Mouse (Mus musculus) midbrain, embryonic 16.5 days (tissue): Measurements from ENCODE around the gene Slc48a1. TPM values are rescaled to one million over a fixed set of nuclear protein-coding genes. Genes with fewer than 3 reads are reported as not detected.
A peak's percentile ranks its signal among the peaks of the same experiment; 100 is the strongest.

Source experiments
- ATAC-seq: fragments of 200-750 bp; cut with Nextera tagmentation; 2 replicates; pipeline ENCODE4 v1.8.0; 2017; ENCODE audit warnings: moderate TSS enrichment
- H3K27ac ChIP-seq: fragments of 300-500 bp; sonication (generic); 2 replicates; pipeline ENCODE4 v1.5.1; 2014; ENCODE audit warnings: mild to moderate bottlenecking, low read length, mixed read lengths
- H3K27me3 ChIP-seq: fragments of 300-500 bp; sonication (generic); 2 replicates; pipeline ENCODE4 v1.6.1; 2014; ENCODE audit warnings: low read depth, low read length, mixed read lengths; ENCODE audit not compliant: control insufficient read depth, insufficient read depth
- H3K36me3 ChIP-seq: fragments of 300-500 bp; sonication (generic); 2 replicates; pipeline ENCODE4 v1.6.1; 2014; ENCODE audit warnings: mild to moderate bottlenecking, low read length, moderate library complexity, mixed read lengths; ENCODE audit not compliant: control insufficient read depth, insufficient read depth
- H3K4me1 ChIP-seq: fragments of 300-500 bp; sonication (generic); 2 replicates; pipeline ENCODE4 v1.6.1; 2014; ENCODE audit warnings: mild to moderate bottlenecking, low read length, mixed read lengths; ENCODE audit not compliant: control insufficient read depth, insufficient read depth
- H3K4me2 ChIP-seq: fragments of 300-500 bp; sonication (generic); 2 replicates; pipeline ENCODE4 v1.6.1; 2014; ENCODE audit warnings: mild to moderate bottlenecking, low read length, mixed read lengths
- H3K4me3 ChIP-seq: fragments of 300-500 bp; sonication (generic); 2 replicates; pipeline ENCODE4 v1.5.1; 2014; ENCODE audit warnings: low read depth, mild to moderate bottlenecking, low read length, moderate library complexity, mixed read lengths
- H3K9ac ChIP-seq: fragments of 300-500 bp; sonication (generic); 2 replicates; pipeline ENCODE4 v1.6.1; 2014; ENCODE audit warnings: low read depth, low read length, mixed read lengths
- H3K9me3 ChIP-seq: fragments of 300-500 bp; sonication (generic); replicated peaks from 2 replicates; pipeline ENCODE4 v1.6.1; 2014; ENCODE audit warnings: mild to moderate bottlenecking, low read length, mixed read lengths; ENCODE audit not compliant: control insufficient read depth, poor library complexity, severe bottlenecking
- whole genome bisulfite sequencing: fragments of 180-500 bp; shearing (Covaris S2); extraction: QIAGEN DNeasy Blood & Tissue Kit; methylation state at CpG from one replicate; pipeline ENCODE4 v1.1.7; 2014; 5-methylcytosine and 5-hydroxymethylcytosine counted together
- polyA plus RNA-seq: library from polyadenylated mRNA; unstranded; fragments of >200 nt; fragmentation: Nextera tagmentation; extraction: Ambion mirVana; gene quantifications from 2 replicates; pipeline ENCODE4 v1.2.1, GENCODE M21; 2015

Slc48a1 gene
- polyA plus RNA-seq, 1 experiment from 2014 or later = 100 TPM

GRCm38 (mm10) chr15:97760952-97761351, 17.4 kb upstream of the Slc48a1 start:
- no peak overlapping the region for H3K4me2 ChIP-seq
- no peak overlapping the region for H3K4me3 ChIP-seq
- ATAC-seq = no peak
- no peak overlapping the region for H3K27ac ChIP-seq
- peaks cover 2% of the 10 kb centered on the region for H3K27me3 ChIP-seq
- WGBS = 59% methylated on average over 5 of the region's 5 CpGs
- no peaks in the 10 kb centered on the region for H3K9me3 ChIP-seq
- peaks cover 8% of the 10 kb centered on the region for H3K36me3 ChIP-seq
- peaks cover 5% of the 10 kb centered on the region; the same call in 1 of the 2 replicates for H3K4me1 ChIP-seq
- H3K9ac ChIP-seq = no peak overlapping the region

GRCm38 (mm10) chr15:97761438-97761837, 16.9 kb upstream of the Slc48a1 start:
- ATAC-seq = no peak
- no peaks in the 10 kb centered on the region for H3K9me3 ChIP-seq
- peaks cover 8% of the 10 kb centered on the region for H3K36me3 ChIP-seq
- no peak overlapping the region for H3K27ac ChIP-seq
- H3K9ac ChIP-seq = no peak overlapping the region
- H3K4me3 ChIP-seq = no peak overlapping the region
- H3K4me1 ChIP-seq = peaks cover 10% of the 10 kb centered on the region; the same call in 1 of the 2 replicates
- H3K27me3 ChIP-seq = peaks cover 2% of the 10 kb centered on the region
- no peak overlapping the region for H3K4me2 ChIP-seq
- WGBS = 43% methylated on average over 13 of the region's 13 CpGs

GRCm38 (mm10) chr15:97762733-97763132, 15.6 kb upstream of the Slc48a1 start:
- peaks cover 2% of the 10 kb centered on the region for H3K27me3 ChIP-seq
- WGBS = 62% methylated on average over 9 of the region's 9 CpGs

GRCm38 (mm10) chr15:97763256-97764049, 14.9 kb upstream of the Slc48a1 start:
- Histone ChIP-seq H3K9ac (no peak overlapping the region), H3K4me2 (no peak overlapping the region), H3K9me3 (no peaks in the 10 kb centered on the region), H3K36me3 (peaks cover 8% of the 10 kb centered on the region), H3K27me3 (peaks cover 2% of the 10 kb centered on the region), H3K4me3 (no peak overlapping the region), H3K4me1 (peaks cover 27% of the 10 kb centered on the region), H3K27ac (no peak overlapping the region)
- ATAC-seq = no peak
- WGBS = 67% methylated on average over 9 of the region's 9 CpGs

More at GRCm38 (mm10) chr15:97762733-97763132, 15.6 kb upstream of the Slc48a1 start:
- ATAC-seq = no peak
- Histone ChIP-seq H3K4me1 (peaks cover 21% of the 10 kb centered on the region), H3K4me3 (no peak overlapping the region), H3K27ac (no peak overlapping the region), H3K36me3 (peaks cover 8% of the 10 kb centered on the region), H3K9me3 (no peaks in the 10 kb centered on the region), H3K4me2 (no peak overlapping the region), H3K9ac (no peak overlapping the region)

GRCm38 (mm10) chr15:97764532-97764931, 13.8 kb upstream of the Slc48a1 start:
- Histone ChIP-seq H3K36me3 (peaks cover 5% of the 10 kb centered on the region), H3K4me2 (no peak overlapping the region; the same call in 1 of the 2 replicates), H3K4me1 (peaks cover 32% of the 10 kb centered on the region), H3K9me3 (no peaks in the 10 kb centered on the region), H3K27me3 (peaks cover 2% of the 10 kb centered on the region), H3K27ac (no peak overlapping the region), H3K9ac (no peak overlapping the region), H3K4me3 (no peak overlapping the region)
- WGBS = 78% methylated on average over 2 of the region's 2 CpGs
- no peak for ATAC-seq

- Histone ChIP-seq H3K9ac (peak overlapping the region; percentile 10; the same call in 1 of the 2 replicates), H3K4me3 (peak overlapping the region; percentile 23), H3K4me2 (peak overlapping the region; percentile 98)
Observed at GRCm38 (mm10) chr15:97765090-97765794, 13.1 kb upstream of the Slc48a1 start.

GRCm38 (mm10) chr15:97766194-97766593, 12.1 kb upstream of the Slc48a1 start:
- Histone ChIP-seq H3K9ac (peak overlapping the region; percentile 67), H3K27ac (peak overlapping the region; percentile 68), H3K4me1 (peaks cover 32% of the 10 kb centered on the region), H3K4me2 (peak overlapping the region; percentile 98), H3K4me3 (peak overlapping the region; percentile 51), H3K9me3 (no peaks in the 10 kb centered on the region), H3K27me3 (peaks cover 5% of the 10 kb centered on the region), H3K36me3 (no peaks in the 10 kb centered on the region)
- WGBS = 4% methylated on average over 8 of the region's 8 CpGs
- peak; percentile 52 for ATAC-seq

More at GRCm38 (mm10) chr15:97765090-97765794, 13.1 kb upstream of the Slc48a1 start:
- Histone ChIP-seq H3K9me3 (no peaks in the 10 kb centered on the region), H3K36me3 (peaks cover under 1% of the 10 kb centered on the region; the same call in 1 of the 2 replicates), H3K27me3 (peaks cover 5% of the 10 kb centered on the region), H3K27ac (no peak overlapping the region), H3K4me1 (peaks cover 32% of the 10 kb centered on the region)
- WGBS = 35% methylated on average over 13 of the region's 13 CpGs
- ATAC-seq = no peak

- Histone ChIP-seq H3K9me3 (no peaks in the 10 kb centered on the region), H3K4me3 (peak overlapping the region; percentile 51), H3K4me2 (peak overlapping the region; percentile 98), H3K9ac (peak overlapping the region; percentile 67), H3K4me1 (peaks cover 32% of the 10 kb centered on the region), H3K36me3 (no peaks in the 10 kb centered on the region), H3K27me3 (peaks cover 5% of the 10 kb centered on the region), H3K27ac (peak overlapping the region; percentile 68)
- ATAC-seq = peak; percentile 9; the same call in 1 of the 2 replicates
- WGBS = 4% methylated on average over 23 of the region's 23 CpGs
Observed at GRCm38 (mm10) chr15:97766594-97767279, 11.6 kb upstream of the Slc48a1 start.
